Mouse (Mus musculus) heart, adult 2 months (tissue): ENCODE measurements around the gene Gm21954. TPM values are rescaled to one million over a fixed set of nuclear protein-coding genes. Genes with fewer than 3 reads are reported as not detected.

ENCODE experiments used
- DNase-seq, 2 experiments: peaks; one replicate each; pipeline ENCODE4 v3.0.0; 2021
- H3K27ac ChIP-seq: fragments of 200-600 bp; 2 replicates; pipeline ENCODE4 v1.8.1; 2022
- H3K27me3 ChIP-seq: fragments of 200-500 bp; 2 replicates; pipeline ENCODE4 v1.6.1; 2012; ENCODE audit warnings: mild to moderate bottlenecking, low read length, inconsistent platforms, mixed read lengths; ENCODE audit not compliant: control insufficient read depth, insufficient read depth
- H3K36me3 ChIP-seq: fragments of 200-500 bp; 2 replicates; pipeline ENCODE4 v1.6.1; 2012; ENCODE audit warnings: low read length, inconsistent platforms; ENCODE audit not compliant: control insufficient read depth, insufficient read depth
- H3K4me1 ChIP-seq: fragments of 200-500 bp; 2 replicates; pipeline ENCODE4 v1.6.1; 2011; ENCODE audit warnings: low read length; ENCODE audit not compliant: control insufficient read depth, insufficient read depth
- H3K4me3 ChIP-seq: fragments of 200-600 bp; 2 replicates; pipeline ENCODE4 v1.8.1; 2022
- H3K79me2 ChIP-seq: fragments of 200-500 bp; replicated peaks from 2 replicates; pipeline ENCODE4 v1.6.1; 2012; ENCODE audit warnings: mild to moderate bottlenecking, inconsistent platforms, low read length, moderate library complexity, mixed read lengths; ENCODE audit not compliant: control insufficient read depth, insufficient read depth
- H3K9ac ChIP-seq: fragments of 200-500 bp; 2 replicates; pipeline ENCODE4 v1.6.1; 2012; ENCODE audit warnings: low read depth, mild to moderate bottlenecking, control low read depth, inconsistent platforms, low read length, mixed read lengths
- CTCF ChIP-seq: fragments of 200-600 bp; IDR thresholded peaks from 2 replicates; pipeline ENCODE4 v1.8.1; 2022; ENCODE audit warnings: antibody characterized with exemption, mild to moderate bottlenecking, moderate library complexity
- EP300 ChIP-seq: fragments of 200-500 bp; IDR thresholded peaks from 2 replicates; pipeline ENCODE4 v1.6.1; 2011; ENCODE audit warnings: low read depth, low read length, control low read depth; ENCODE audit not compliant: insufficient read depth
- POLR2A ChIP-seq: fragments of 200-500 bp; IDR thresholded peaks from 2 replicates; pipeline ENCODE4 v1.6.1; 2011; ENCODE audit warnings: mild to moderate bottlenecking, low read depth, low read length, control low read depth; ENCODE audit not compliant: insufficient read depth
- WGBS: fragments of 180-500 bp; shearing (Covaris S2); methylation state at CpG from one replicate; pipeline ENCODE4 v1.1.7; 2018; 5-methylcytosine and 5-hydroxymethylcytosine counted together
- intact Hi-C: fragments of 180-260 bp; cut with DNase I; formaldehyde crosslinking; loops from one replicate; pipeline ENCODE4 v1.15.1; 2025
- polyA plus RNA-seq: library from polyadenylated mRNA; depleted of rRNA; stranded (reverse); fragments of >200 nt; gene quantifications from 2 replicates; pipeline ENCODE4 v1.2.3, GENCODE M21; 2012
- total RNA-seq, 2 experiments: library from RNA; stranded (reverse); gene quantifications; 2 replicates each; pipeline ENCODE4 v1.2.3; 2021

Gm21954 gene
- total and polyA plus RNA-seq, 3 experiments, result not detected

GRCm38 (mm10) chr3:55492021-55492420, 20.0 kb upstream of the Gm21954 start:
- Histone ChIP-seq H3K79me2 (no peaks in the 10 kb centered on the region), H3K9ac (no peak overlapping the region), H3K27me3 (no peaks in the 10 kb centered on the region), H3K4me3 (no peak overlapping the region), H3K4me1 (no peaks in the 10 kb centered on the region), H3K36me3 (no peaks in the 10 kb centered on the region), H3K27ac (no peak overlapping the region)
- DNase-seq, result no peak
- 61% methylated on average over 6 of the region's 6 CpGs for WGBS
- intact Hi-C loops, result loop anchor here (10.0 kb wide), 1 partner anchor 1713 kb away; no protein-coding TSS in a partner anchor
- TF ChIP-seq EP300, result no peak
- no peak for TF ChIP-seq POLR2A
- TF ChIP-seq CTCF, result no peak

- intact Hi-C loops, result no loop called here
- no peak for TF ChIP-seq EP300
- TF ChIP-seq POLR2A, result no peak
- no peak for TF ChIP-seq CTCF
- WGBS, result 80% methylated on average over 12 of the region's 12 CpGs
- no peak for DNase-seq
- no peak overlapping the region for H3K9ac ChIP-seq
- no peak overlapping the region for H3K27ac ChIP-seq
- no peaks in the 10 kb centered on the region for H3K27me3 ChIP-seq
- no peaks in the 10 kb centered on the region for H3K79me2 ChIP-seq
- no peak overlapping the region for H3K4me3 ChIP-seq
- no peaks in the 10 kb centered on the region for H3K36me3 ChIP-seq
- no peaks in the 10 kb centered on the region for H3K4me1 ChIP-seq
Measured at GRCm38 (mm10) chr3:55489231-55489990, 17.4 kb upstream of the Gm21954 start.

GRCm38 (mm10) chr3:55483328-55483727, 11.3 kb upstream of the Gm21954 start:
- no peak for TF ChIP-seq EP300
- Histone ChIP-seq H3K79me2 (no peaks in the 10 kb centered on the region), H3K36me3 (no peaks in the 10 kb centered on the region), H3K4me3 (no peak overlapping the region), H3K27me3 (no peaks in the 10 kb centered on the region), H3K4me1 (no peaks in the 10 kb centered on the region), H3K27ac (no peak overlapping the region), H3K9ac (no peak overlapping the region)
- no peak for DNase-seq
- intact Hi-C loops, result no loop called here
- 55% methylated on average over 4 of the region's 4 CpGs for WGBS

GRCm38 (mm10) chr3:55481140-55481539, 9.1 kb upstream of the Gm21954 start:
- intact Hi-C loops, result no loop called here
- Histone ChIP-seq H3K79me2 (no peaks in the 10 kb centered on the region), H3K4me1 (no peaks in the 10 kb centered on the region), H3K27me3 (no peaks in the 10 kb centered on the region), H3K9ac (no peak overlapping the region), H3K27ac (no peak overlapping the region), H3K36me3 (no peaks in the 10 kb centered on the region), H3K4me3 (no peak overlapping the region)
- WGBS, result 40% methylated on average over 1 of the region's 1 CpGs
- no peak for TF ChIP-seq POLR2A
- TF ChIP-seq CTCF, result no peak
- no peak for DNase-seq

GRCm38 (mm10) chr3:55479306-55479705, 7.3 kb upstream of the Gm21954 start:
- WGBS, result 89% methylated on average over 4 of the region's 4 CpGs
- no peaks in the 10 kb centered on the region for H3K79me2 ChIP-seq
- H3K27ac ChIP-seq, result no peak overlapping the region
- H3K36me3 ChIP-seq, result no peaks in the 10 kb centered on the region
- no peak overlapping the region for H3K4me3 ChIP-seq
- no peaks in the 10 kb centered on the region for H3K27me3 ChIP-seq
- no peak for TF ChIP-seq POLR2A
- no peak for TF ChIP-seq CTCF
- TF ChIP-seq EP300, result no peak
- DNase-seq, result no peak
- intact Hi-C loops, result no loop called here
- no peaks in the 10 kb centered on the region for H3K4me1 ChIP-seq
- H3K9ac ChIP-seq, result no peak overlapping the region

GRCm38 (mm10) chr3:55476694-55477093, 4.7 kb upstream of the Gm21954 start:
- Histone ChIP-seq H3K9ac (no peak overlapping the region), H3K27me3 (no peaks in the 10 kb centered on the region), H3K27ac (no peak overlapping the region), H3K36me3 (no peaks in the 10 kb centered on the region), H3K4me1 (no peaks in the 10 kb centered on the region), H3K4me3 (no peak overlapping the region), H3K79me2 (no peaks in the 10 kb centered on the region)
- DNase-seq, result no peak
- 75% methylated on average over 7 of the region's 7 CpGs for WGBS
- TF ChIP-seq EP300 (no peak), CTCF (no peak), POLR2A (no peak)
- intact Hi-C loops, result no loop called here
